Mouse (Mus musculus) spleen, adult 2 months (tissue): ENCODE results near the gene Gm9821.

Experiments used
- CTCF ChIP-seq: fragments of 200-500 bp; IDR thresholded peaks from 2 replicates; pipeline ENCODE4 v1.5.1; 2011; ENCODE audit warnings: mild to moderate bottlenecking, inconsistent platforms; ENCODE audit not compliant: insufficient read depth, insufficient read length, insufficient replicate concordance; ENCODE audit errors: extremely low read depth
- POLR2A ChIP-seq: fragments of 200-500 bp; IDR thresholded peaks from 2 replicates; pipeline ENCODE4 v1.6.1; 2011; ENCODE audit warnings: low read depth, low read length, inconsistent platforms

GRCm38 (mm10) chr2:91993409-91993808 is 47.9 kb downstream of the Gm9821 start:
- no peak for TF ChIP-seq CTCF
- no peak for TF ChIP-seq POLR2A
